Mouse (Mus musculus): ENCODE data around the gene Tmem160.

Gene Tmem160

GRCm38 (mm10) chr7:16452587-16453073 is at the start of gene Tmem160:
TSS of gene Tmem160 (plus strand) at chr7:16452779.
- DNase-seq (ENCODE audit: low read depth, low spot score): peak; percentile 99

DNA sequence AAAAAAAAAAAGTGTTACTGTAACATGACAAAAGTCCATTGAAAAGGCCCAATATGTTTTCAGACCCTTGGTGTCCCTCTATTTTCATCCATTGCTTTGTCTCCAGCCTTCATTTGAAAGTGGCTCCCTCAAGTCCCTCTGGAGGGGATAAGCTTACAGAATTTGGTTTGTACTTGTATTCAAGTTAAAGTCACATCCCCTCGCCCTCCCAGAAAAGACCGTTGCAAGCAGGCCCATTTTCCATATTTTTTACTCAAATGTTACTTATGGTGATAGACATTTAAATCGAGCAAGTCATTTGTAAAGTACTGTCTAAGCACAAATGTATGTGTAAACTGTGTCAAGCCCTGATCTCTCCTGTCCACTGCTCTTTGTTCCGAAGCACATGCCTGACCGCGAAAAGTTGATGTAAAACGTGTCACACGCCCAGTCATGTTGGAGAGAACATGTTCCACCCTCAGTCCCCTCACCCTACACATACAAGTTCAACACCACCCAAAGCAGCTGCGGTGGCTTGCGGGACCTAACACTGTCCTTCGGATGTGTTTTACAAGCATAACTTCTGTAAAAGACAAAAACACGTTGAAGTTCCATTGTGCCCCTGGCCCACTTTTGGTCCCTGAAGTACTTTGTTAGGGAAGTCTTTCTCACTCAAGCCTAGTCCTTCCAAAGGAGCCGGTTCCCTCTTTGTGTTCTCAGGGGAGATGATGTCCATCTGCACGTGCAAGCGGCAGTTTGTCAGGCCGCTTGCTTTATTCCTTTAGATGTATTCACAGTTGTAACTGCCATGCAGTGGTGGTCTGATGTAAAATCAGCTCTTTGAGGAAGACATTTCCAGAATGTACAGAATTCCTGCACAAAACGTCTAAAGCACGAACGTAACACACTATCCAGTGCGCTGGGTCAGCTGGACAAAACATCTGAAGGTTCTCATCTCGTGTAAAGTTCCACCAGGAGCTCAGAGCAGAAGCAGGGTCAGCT is 49.3 kb upstream of the Tmem160 start:
- peak; percentile 32 for DNase-seq (ENCODE audit: low read depth, low spot score)

- no peak for DNase-seq (ENCODE audit: low read depth, low spot score)
These were observed 48.1 kb upstream of the Tmem160 start for GRCm38 (mm10) chr7:16404315-16405072.

GRCm38 (mm10) chr7:16405073-16405455 is 47.5 kb upstream of the Tmem160 start:
- no peak for DNase-seq (ENCODE audit: low read depth, low spot score)

GRCm38 (mm10) chr7:16405516-16406351 is 46.8 kb upstream of the Tmem160 start:
- DNase-seq (ENCODE audit: low read depth, low spot score): peak; percentile 59

GRCm38 (mm10) chr7:16406978-16407377 is 45.6 kb upstream of the Tmem160 start:
- no peak for DNase-seq (ENCODE audit: low read depth, low spot score)

- no peak for DNase-seq (ENCODE audit: low read depth, low spot score)
These were observed 41.5 kb upstream of the Tmem160 start for GRCm38 (mm10) chr7:16411100-16411499.

DNA sequence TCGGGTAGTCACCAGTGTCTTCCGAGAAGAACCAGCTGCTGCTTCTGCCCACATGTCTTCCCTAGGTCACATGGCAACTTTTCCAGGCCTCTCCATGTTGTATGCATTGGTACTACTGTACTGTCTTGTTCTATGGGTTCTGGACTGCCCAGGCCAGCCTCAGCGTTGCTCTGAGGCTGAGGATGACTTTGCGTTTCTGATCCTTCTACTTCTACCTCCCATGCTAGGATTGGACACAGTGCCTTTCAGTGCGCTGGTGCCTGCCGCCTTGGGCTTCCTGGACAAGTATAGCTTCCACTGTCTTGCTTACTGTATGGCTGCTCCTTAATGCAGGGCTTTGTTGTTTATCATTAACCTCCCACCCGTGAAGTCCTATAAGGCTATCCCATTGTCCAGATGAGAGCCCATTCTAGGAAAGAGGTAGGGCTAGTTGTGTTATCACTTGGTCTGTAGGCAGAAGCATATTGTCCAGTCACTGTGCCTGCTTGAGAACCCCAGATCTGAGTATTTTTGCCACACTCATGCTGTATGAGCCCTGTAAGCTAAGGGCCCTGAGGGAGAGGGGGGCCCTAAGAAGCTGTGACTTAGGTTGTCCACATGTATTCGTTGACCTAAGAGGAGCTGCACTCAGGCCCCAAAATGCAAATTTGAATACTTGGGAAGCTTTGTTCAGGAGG is 40.2 kb upstream of the Tmem160 start:
- no peak for DNase-seq (ENCODE audit: low read depth, low spot score)

- DNase-seq (ENCODE audit: low read depth, low spot score): no peak
These were observed 39.6 kb upstream of the Tmem160 start for GRCm38 (mm10) chr7:16412930-16413329.

GRCm38 (mm10) chr7:16415426-16415825 is 37.2 kb upstream of the Tmem160 start:
- peak; percentile 84 for DNase-seq (ENCODE audit: low read depth, low spot score)

- DNase-seq (ENCODE audit: low read depth, low spot score): no peak
These were observed 35.3 kb upstream of the Tmem160 start for GRCm38 (mm10) chr7:16417141-16417771.

DNA sequence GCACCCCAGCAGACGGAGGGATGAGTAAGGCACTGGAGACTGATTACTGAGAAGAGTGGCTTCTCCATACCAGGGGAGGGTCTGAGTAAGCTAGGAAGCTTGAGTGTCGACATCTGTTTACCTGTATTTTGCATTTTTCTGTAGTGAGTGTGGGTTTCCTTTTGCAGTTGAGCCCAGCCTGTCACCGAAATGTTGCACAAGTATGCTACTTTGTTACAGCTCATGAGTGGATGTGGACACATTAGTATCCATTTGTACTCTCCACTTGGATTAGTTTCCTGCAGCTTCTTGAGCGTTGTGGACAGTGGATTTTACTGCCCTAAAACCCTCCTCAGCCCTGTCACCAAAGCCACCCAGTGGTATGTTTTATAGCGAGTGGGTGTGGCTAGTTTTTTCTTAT is 33.9 kb upstream of the Tmem160 start:
- DNase-seq (ENCODE audit: low read depth, low spot score): no peak

GRCm38 (mm10) chr7:16420493-16421118 is 32.0 kb upstream of the Tmem160 start:
- DNase-seq (ENCODE audit: low read depth, low spot score): no peak

- no peak for DNase-seq (ENCODE audit: low read depth, low spot score)
These were observed 30.2 kb upstream of the Tmem160 start for GRCm38 (mm10) chr7:16422222-16422856.

DNA sequence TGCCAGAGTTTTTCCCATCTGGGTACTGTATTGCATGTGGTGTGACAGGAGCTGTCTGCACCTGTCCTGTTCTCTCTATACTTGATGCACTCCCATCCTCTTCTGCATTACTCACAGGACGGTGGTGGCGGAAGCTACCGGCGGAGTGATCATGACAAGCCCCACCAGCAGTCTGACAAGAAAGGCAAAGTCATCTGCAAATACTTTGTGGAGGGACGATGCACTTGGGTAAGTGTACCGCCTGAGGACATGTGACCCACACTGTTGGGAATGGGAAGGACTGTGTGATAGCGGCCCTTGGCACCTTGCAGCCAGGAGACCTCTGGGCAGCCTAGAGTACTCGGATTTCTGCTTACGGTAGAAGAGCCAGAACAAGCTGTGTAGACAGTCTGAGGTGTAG is 28.8 kb upstream of the Tmem160 start:
- no peak for DNase-seq (ENCODE audit: low read depth, low spot score)

- no peak for DNase-seq (ENCODE audit: low read depth, low spot score)
These were observed 26.9 kb upstream of the Tmem160 start for GRCm38 (mm10) chr7:16425721-16426120.

- DNase-seq (ENCODE audit: low read depth, low spot score): peak; percentile 62
These were observed 26.4 kb upstream of the Tmem160 start for GRCm38 (mm10) chr7:16426129-16426729.

GRCm38 (mm10) chr7:16433352-16433971 is 19.1 kb upstream of the Tmem160 start:
- no peak for DNase-seq (ENCODE audit: low read depth, low spot score)

- DNase-seq (ENCODE audit: low read depth, low spot score): no peak
These were observed 17.5 kb upstream of the Tmem160 start for GRCm38 (mm10) chr7:16435088-16435487.
